Mouse (Mus musculus): Measurements from ENCODE around the gene Endog. TPM values are rescaled to one million over a fixed set of nuclear protein-coding genes. Genes with fewer than 3 reads are reported as not detected.

Endog gene
- polyA plus RNA-seq, 1 experiment, result not detected

GRCm38 (mm10) chr2:30182424-30182823, 11.1 kb downstream of the Endog start:
- WGBS, result 85% methylated on average over 2 of the region's 2 CpGs

GRCm38 (mm10) chr2:30183721-30184120, 12.4 kb downstream of the Endog start:
- 72% methylated on average over 3 of the region's 3 CpGs for WGBS
- TF ChIP-seq POLR2A (IDR thresholded peaks at IDR 0.05; ENCODE audit: insufficient read depth, low read depth, low read length), result no peak
- TF ChIP-seq CTCF (IDR thresholded peaks at IDR 0.05; ENCODE audit: insufficient read depth, low read depth, low read length), result no peak
- no peaks in the 10 kb centered on the region for H3K4me1 ChIP-seq (ENCODE audit: control insufficient read depth, insufficient read depth, low read length)
- H3K27ac ChIP-seq (ENCODE audit: insufficient read depth, low read depth, low read length), result no peak overlapping the region
- H3K4me3 ChIP-seq (ENCODE audit: insufficient read depth, low read depth, low read length), result no peak overlapping the region

More at GRCm38 (mm10) chr2:30182424-30182823, 11.1 kb downstream of the Endog start:
- H3K4me3 ChIP-seq (ENCODE audit: insufficient read depth, low read depth, low read length), result no peak overlapping the region
- no peak overlapping the region for H3K27ac ChIP-seq (ENCODE audit: insufficient read depth, low read depth, low read length)
- peaks cover 5% of the 10 kb centered on the region for H3K4me1 ChIP-seq (ENCODE audit: control insufficient read depth, insufficient read depth, low read length)
- TF ChIP-seq POLR2A (IDR thresholded peaks at IDR 0.05; ENCODE audit: insufficient read depth, low read depth, low read length) (no peak), CTCF (IDR thresholded peaks at IDR 0.05; ENCODE audit: insufficient read depth, low read depth, low read length) (no peak)

- no peak overlapping the region for H3K27ac ChIP-seq (ENCODE audit: insufficient read depth, low read depth, low read length)
- WGBS, result 87% methylated on average over 6 of the region's 6 CpGs
- H3K4me1 ChIP-seq (ENCODE audit: control insufficient read depth, insufficient read depth, low read length), result peaks cover 4% of the 10 kb centered on the region; the same call in 1 of the 2 replicates
- no peak overlapping the region for H3K4me3 ChIP-seq (ENCODE audit: insufficient read depth, low read depth, low read length)
- no peak for TF ChIP-seq CTCF (IDR thresholded peaks at IDR 0.05; ENCODE audit: insufficient read depth, low read depth, low read length)
- TF ChIP-seq POLR2A (IDR thresholded peaks at IDR 0.05; ENCODE audit: insufficient read depth, low read depth, low read length), result no peak
Measured at GRCm38 (mm10) chr2:30185276-30185675, 14.0 kb downstream of the Endog start.

DNA sequence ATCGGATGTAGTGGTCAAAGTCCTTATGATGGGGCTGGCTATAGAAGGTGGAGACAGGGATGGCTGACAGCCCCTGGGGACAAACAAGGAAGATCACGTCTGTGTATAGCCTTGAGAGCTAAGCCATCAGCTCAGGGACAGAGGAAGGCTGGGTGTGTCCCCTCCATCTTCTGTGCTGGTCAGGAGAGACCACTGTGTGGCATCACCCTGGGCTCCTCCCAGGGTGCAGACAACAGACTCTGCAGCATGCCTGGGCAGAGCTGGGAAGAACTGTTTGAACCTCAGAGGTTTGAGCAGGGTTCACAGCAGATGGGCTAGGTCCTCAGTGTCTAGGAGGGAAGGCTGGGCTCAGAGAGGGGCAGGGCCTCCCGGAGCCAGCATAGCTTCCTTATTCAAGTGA, 14.4 kb downstream of the Endog start:
- 83% methylated on average over 3 of the region's 3 CpGs for WGBS
- no peak overlapping the region for H3K4me3 ChIP-seq (ENCODE audit: insufficient read depth, low read depth, low read length)
- peaks cover 4% of the 10 kb centered on the region; the same call in 1 of the 2 replicates for H3K4me1 ChIP-seq (ENCODE audit: control insufficient read depth, insufficient read depth, low read length)
- TF ChIP-seq CTCF (IDR thresholded peaks at IDR 0.05; ENCODE audit: insufficient read depth, low read depth, low read length), result no peak
- TF ChIP-seq POLR2A (IDR thresholded peaks at IDR 0.05; ENCODE audit: insufficient read depth, low read depth, low read length), result no peak
- no peak overlapping the region for H3K27ac ChIP-seq (ENCODE audit: insufficient read depth, low read depth, low read length)

GRCm38 (mm10) chr2:30191790-30192580, 20.7 kb downstream of the Endog start:
- WGBS, result 86% methylated on average over 12 of the region's 12 CpGs
- Histone ChIP-seq H3K4me1 (ENCODE audit: control insufficient read depth, insufficient read depth, low read length) (peaks cover 4% of the 10 kb centered on the region; the same call in 1 of the 2 replicates), H3K27ac (ENCODE audit: insufficient read depth, low read depth, low read length) (no peak overlapping the region), H3K4me3 (ENCODE audit: insufficient read depth, low read depth, low read length) (no peak overlapping the region)
- TF ChIP-seq POLR2A (IDR thresholded peaks at IDR 0.05; ENCODE audit: insufficient read depth, low read depth, low read length), result no peak
- no peak for TF ChIP-seq CTCF (IDR thresholded peaks at IDR 0.05; ENCODE audit: insufficient read depth, low read depth, low read length)

- no peak overlapping the region for H3K4me3 ChIP-seq (ENCODE audit: insufficient read depth, low read depth, low read length)
- TF ChIP-seq POLR2A (IDR thresholded peaks at IDR 0.05; ENCODE audit: insufficient read depth, low read depth, low read length) (no peak), CTCF (IDR thresholded peaks at IDR 0.05; ENCODE audit: insufficient read depth, low read depth, low read length) (no peak)
- H3K27ac ChIP-seq (ENCODE audit: insufficient read depth, low read depth, low read length), result no peak overlapping the region
- 51% methylated on average over 3 of the region's 3 CpGs for WGBS
- peaks cover 6% of the 10 kb centered on the region; the same call in 1 of the 2 replicates for H3K4me1 ChIP-seq (ENCODE audit: control insufficient read depth, insufficient read depth, low read length)
Measured at GRCm38 (mm10) chr2:30194656-30195055, 23.4 kb downstream of the Endog start.

DNA sequence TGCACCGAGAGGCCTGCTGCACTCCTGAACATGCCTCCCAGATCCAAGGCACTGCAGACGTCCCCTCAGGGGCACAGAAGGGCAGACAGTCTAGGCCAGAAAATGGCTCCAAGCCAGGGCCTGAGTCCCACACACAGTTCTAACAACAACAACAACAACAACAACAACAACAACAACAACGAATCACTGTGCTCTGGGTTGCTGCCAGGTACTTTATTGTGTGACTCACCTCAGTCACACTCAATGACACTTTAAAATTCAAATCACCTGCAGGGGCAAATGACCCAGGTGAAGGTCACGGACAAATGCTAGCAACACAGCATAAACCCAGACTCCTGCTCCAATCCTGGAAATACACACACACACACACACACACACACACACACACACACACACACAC, 26.7 kb downstream of the Endog start:
- Histone ChIP-seq H3K4me1 (ENCODE audit: control insufficient read depth, insufficient read depth, low read length) (peaks cover 2% of the 10 kb centered on the region; the same call in 1 of the 2 replicates), H3K27ac (ENCODE audit: insufficient read depth, low read depth, low read length) (no peak overlapping the region), H3K4me3 (ENCODE audit: insufficient read depth, low read depth, low read length) (no peak overlapping the region)
- TF ChIP-seq POLR2A (IDR thresholded peaks at IDR 0.05; ENCODE audit: insufficient read depth, low read depth, low read length), result no peak
- TF ChIP-seq CTCF (IDR thresholded peaks at IDR 0.05; ENCODE audit: insufficient read depth, low read depth, low read length), result no peak
- WGBS, result 73% methylated on average over 4 of the region's 4 CpGs

- Histone ChIP-seq H3K4me3 (ENCODE audit: insufficient read depth, low read depth, low read length) (no peak overlapping the region), H3K27ac (ENCODE audit: insufficient read depth, low read depth, low read length) (no peak overlapping the region), H3K4me1 (ENCODE audit: control insufficient read depth, insufficient read depth, low read length) (peaks cover 6% of the 10 kb centered on the region; the same call in 1 of the 2 replicates)
- 77% methylated on average over 1 of the region's 1 CpGs for WGBS
- TF ChIP-seq CTCF (IDR thresholded peaks at IDR 0.05; ENCODE audit: insufficient read depth, low read depth, low read length), result no peak
- no peak for TF ChIP-seq POLR2A (IDR thresholded peaks at IDR 0.05; ENCODE audit: insufficient read depth, low read depth, low read length)
Measured at GRCm38 (mm10) chr2:30199984-30200383, 28.7 kb downstream of the Endog start.

GRCm38 (mm10) chr2:30200388-30200925, 29.2 kb downstream of the Endog start:
- Histone ChIP-seq H3K27ac (ENCODE audit: insufficient read depth, low read depth, low read length) (no peak overlapping the region), H3K4me1 (ENCODE audit: control insufficient read depth, insufficient read depth, low read length) (peaks cover 6% of the 10 kb centered on the region; the same call in 1 of the 2 replicates), H3K4me3 (ENCODE audit: insufficient read depth, low read depth, low read length) (no peak overlapping the region)
- 82% methylated on average over 5 of the region's 5 CpGs for WGBS
- TF ChIP-seq CTCF (IDR thresholded peaks at IDR 0.05; ENCODE audit: insufficient read depth, low read depth, low read length) (no peak), POLR2A (IDR thresholded peaks at IDR 0.05; ENCODE audit: insufficient read depth, low read depth, low read length) (no peak)

Measured in olfactory bulb, adult 2 months (tissue).